Mouse (Mus musculus) lung, adult 2 months (tissue): ENCODE data around the gene Dock9.

Experiments used
- CTCF ChIP-seq: fragments of 200-500 bp; IDR thresholded peaks from 2 replicates; pipeline ENCODE4 v1.5.1; 2011; ENCODE audit warnings: mild to moderate bottlenecking, low read length, control low read depth; ENCODE audit not compliant: insufficient read depth
- POLR2A ChIP-seq: fragments of 200-500 bp; IDR thresholded peaks from 2 replicates; pipeline ENCODE4 v1.6.1; 2011; ENCODE audit warnings: low read depth, mild to moderate bottlenecking, control low read depth, low read length, borderline replicate concordance; ENCODE audit errors: extremely low read depth

DNA sequence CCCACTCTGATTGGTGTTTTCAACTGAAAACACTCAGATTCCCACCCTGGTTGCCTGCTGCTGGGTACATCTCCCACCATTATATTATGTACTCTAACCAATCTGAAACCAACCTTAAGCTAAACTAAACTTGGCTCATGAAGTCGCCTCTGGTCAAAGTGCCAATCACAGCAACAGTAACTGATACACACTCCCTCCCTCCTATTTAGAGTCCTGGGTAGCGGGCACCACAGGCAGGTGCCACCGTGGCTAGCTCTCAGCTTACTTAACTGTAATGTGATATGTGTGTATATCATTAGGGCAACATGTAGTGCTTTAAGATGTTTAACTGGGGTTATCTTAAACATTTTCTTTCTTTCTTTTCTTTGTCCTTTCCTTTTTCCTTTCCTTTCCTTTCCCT lies 177.1 kb downstream of the Dock9 start:
- no peak for TF ChIP-seq CTCF
- TF ChIP-seq POLR2A: no peak
